Mouse (Mus musculus) kidney, adult 10 weeks (tissue): Measurements from ENCODE around the gene Gys2. TPM values are rescaled to one million over a fixed set of nuclear protein-coding genes. Genes with fewer than 3 reads are reported as not detected.

Experiments
- polyA plus RNA-seq: library from polyadenylated mRNA; stranded (reverse); fragments of 350-450 nt; fragmentation: Illumina TruSeq; extraction: RNeasy Lipid Tissue Mini Kit (QIAGEN cat#74804); gene quantifications from one replicate; pipeline ENCODE4 v1.2.3, GENCODE M21; 2014; ENCODE audit warnings: low read depth, low replicate concordance

Gene Gys2
- 23.0 TPM for polyA plus RNA-seq

GRCm38 (mm10) chr6:142472801-142473203, at the start of gene Gys2:
Gene Gys2 (minus strand): TSS chr6:142473109.

GRCm38 (mm10) chr6:142507785-142508162, 34.9 kb upstream of the Gys2 start, which contains the start of gene Ldhb:
Gene Ldhb (minus strand): TSS chr6:142507957.

GRCm38 (mm10) chr6:142412906-142413491, 59.9 kb downstream of the Gys2 start, which contains the start of gene Spx:
Gene Spx (plus strand): TSS chr6:142413441.

GRCm38 (mm10) chr6:142387011-142387754, 85.7 kb downstream of the Gys2 start, which contains the start of the genes Recql and Golt1b:
Gene Recql (minus strand): TSS chr6:142387087.
Gene Golt1b (plus strand): TSS chr6:142387221.

Other genes with a start within 250 kb of the Gys2 start
- not detected for gene Iapp, start 174.7 kb downstream of the Gys2 start, polyA plus RNA-seq
- gene Slco1a5, start 150.1 kb downstream of the Gys2 start, polyA plus RNA-seq: not detected
- gene Pyroxd1, start 127.5 kb downstream of the Gys2 start, polyA plus RNA-seq: 43.9 TPM
- gene Recql, start 86.0 kb downstream of the Gys2 start, polyA plus RNA-seq: 11.5 TPM
- 29.3 TPM for gene Golt1b, start 85.9 kb downstream of the Gys2 start, polyA plus RNA-seq
- gene Spx, start 59.7 kb downstream of the Gys2 start, polyA plus RNA-seq: not detected
- 1,028 TPM for gene Ldhb, start 34.8 kb upstream of the Gys2 start, polyA plus RNA-seq
- gene Kcnj8, start 98.5 kb upstream of the Gys2 start, polyA plus RNA-seq: 2.3 TPM
- gene Abcc9, start 229.2 kb upstream of the Gys2 start, polyA plus RNA-seq: 9.7 TPM